Mouse (Mus musculus) kidney, adult 11 months (tissue): ENCODE results near the gene Gm266.

Experiments
- DNase-seq: peaks from one replicate; pipeline ENCODE4 v3.0.0; 2022

Gm266 gene

GRCm38 (mm10) chr12:111451561-111451960 lies 34.1 kb downstream of the Gm266 start:
- DNase-seq: no peak

- DNase-seq: peak; percentile 93
These were observed 35.3 kb downstream of the Gm266 start for GRCm38 (mm10) chr12:111450359-111450758.

- peak; percentile 88 for DNase-seq
These were observed 36.5 kb downstream of the Gm266 start for GRCm38 (mm10) chr12:111448931-111449705.

GRCm38 (mm10) chr12:111447898-111448760 lies 37.5 kb downstream of the Gm266 start:
- no peak for DNase-seq

GRCm38 (mm10) chr12:111447350-111447749 lies 38.3 kb downstream of the Gm266 start:
- DNase-seq: no peak

- DNase-seq: no peak
These were observed 38.9 kb downstream of the Gm266 start for GRCm38 (mm10) chr12:111446745-111447144.

- no peak for DNase-seq
These were observed 39.6 kb downstream of the Gm266 start for GRCm38 (mm10) chr12:111445890-111446613.

GRCm38 (mm10) chr12:111445161-111445889 lies 40.3 kb downstream of the Gm266 start:
- DNase-seq: no peak

- no peak for DNase-seq
These were observed 41.4 kb downstream of the Gm266 start for GRCm38 (mm10) chr12:111443921-111444831.

- DNase-seq: no peak
These were observed 42.4 kb downstream of the Gm266 start for GRCm38 (mm10) chr12:111443011-111443870.

GRCm38 (mm10) chr12:111442309-111443010 lies 43.2 kb downstream of the Gm266 start, which contains the start of gene Tnfaip2:
Tnfaip2 (plus strand) TSS chr12:111442469.
- DNase-seq: peak; percentile 86

- DNase-seq: no peak
These were observed 44.1 kb downstream of the Gm266 start for GRCm38 (mm10) chr12:111441523-111441922.

GRCm38 (mm10) chr12:111440701-111441373 lies 44.8 kb downstream of the Gm266 start:
- no peak for DNase-seq

- no peak for DNase-seq
These were observed 46.8 kb downstream of the Gm266 start for GRCm38 (mm10) chr12:111438850-111439249.

- DNase-seq: peak; percentile 29
These were observed 48.3 kb downstream of the Gm266 start for GRCm38 (mm10) chr12:111437222-111437900.

- DNase-seq: no peak
These were observed 49.0 kb downstream of the Gm266 start for GRCm38 (mm10) chr12:111436640-111437039.

GRCm38 (mm10) chr12:111436170-111436569 lies 49.5 kb downstream of the Gm266 start:
- no peak for DNase-seq

- peak; percentile 70 for DNase-seq
These were observed 50.8 kb downstream of the Gm266 start for GRCm38 (mm10) chr12:111434745-111435327.
